Mouse (Mus musculus): Measurements from ENCODE around the gene Brip1. TPM values are rescaled to one million over a fixed set of nuclear protein-coding genes. Genes with fewer than 3 reads are reported as not detected.

The Brip1 gene
- polyA plus RNA-seq, 1 experiment from 2014 or later: 1.5 TPM

GRCm38 (mm10) chr11:86026556-86027194 lies 174.3 kb downstream of the Brip1 start:
- Histone ChIP-seq H3K79me2 (ENCODE audit: inconsistent target) (no peaks in the 10 kb centered on the region), H3K36me3 (ENCODE audit: inconsistent target) (no peaks in the 10 kb centered on the region), H3K4me3 (ENCODE audit: inconsistent target) (no peak overlapping the region), H3K27ac (no peak overlapping the region)
- WGBS (ENCODE audit: missing documents): 86% methylated on average over 7 of the region's 7 CpGs

- Histone ChIP-seq H3K79me2 (ENCODE audit: inconsistent target) (no peaks in the 10 kb centered on the region), H3K27ac (no peak overlapping the region), H3K36me3 (ENCODE audit: inconsistent target) (no peaks in the 10 kb centered on the region), H3K4me3 (ENCODE audit: inconsistent target) (no peak overlapping the region)
- WGBS (ENCODE audit: missing documents): 81% methylated on average over 3 of the region's 4 CpGs
Observed at GRCm38 (mm10) chr11:86022439-86022838, 178.6 kb downstream of the Brip1 start.

- Histone ChIP-seq H3K27ac (no peak overlapping the region), H3K36me3 (ENCODE audit: inconsistent target) (no peaks in the 10 kb centered on the region), H3K79me2 (ENCODE audit: inconsistent target) (no peaks in the 10 kb centered on the region), H3K4me3 (ENCODE audit: inconsistent target) (no peak overlapping the region)
- WGBS (ENCODE audit: missing documents): 67% methylated on average over 1 of the region's 1 CpGs
Observed at GRCm38 (mm10) chr11:86020033-86020432, 181.0 kb downstream of the Brip1 start.

- WGBS (ENCODE audit: missing documents): 93% methylated on average over 11 of the region's 11 CpGs
- no peak overlapping the region for H3K27ac ChIP-seq
- H3K36me3 ChIP-seq (ENCODE audit: inconsistent target): no peaks in the 10 kb centered on the region
- H3K79me2 ChIP-seq (ENCODE audit: inconsistent target): no peaks in the 10 kb centered on the region
- H3K4me3 ChIP-seq (ENCODE audit: inconsistent target): no peak overlapping the region
Observed at GRCm38 (mm10) chr11:86016242-86016641, 184.8 kb downstream of the Brip1 start.

- WGBS (ENCODE audit: missing documents): 17% methylated on average over 2 of the region's 2 CpGs
- Histone ChIP-seq H3K79me2 (ENCODE audit: inconsistent target) (no peaks in the 10 kb centered on the region), H3K36me3 (ENCODE audit: inconsistent target) (no peaks in the 10 kb centered on the region), H3K27ac (no peak overlapping the region), H3K4me3 (ENCODE audit: inconsistent target) (no peak overlapping the region)
Observed at GRCm38 (mm10) chr11:86013087-86013486, 187.9 kb downstream of the Brip1 start.

- Histone ChIP-seq H3K36me3 (ENCODE audit: inconsistent target) (no peaks in the 10 kb centered on the region), H3K79me2 (ENCODE audit: inconsistent target) (no peaks in the 10 kb centered on the region), H3K27ac (no peak overlapping the region), H3K4me3 (ENCODE audit: inconsistent target) (no peak overlapping the region)
- WGBS (ENCODE audit: missing documents): 96% methylated on average over 4 of the region's 4 CpGs
Observed at GRCm38 (mm10) chr11:86010458-86010857, 190.5 kb downstream of the Brip1 start.

- no peak overlapping the region for H3K27ac ChIP-seq
- WGBS (ENCODE audit: missing documents): 93% methylated on average over 10 of the region's 10 CpGs
- H3K4me3 ChIP-seq (ENCODE audit: inconsistent target): no peak overlapping the region
- no peaks in the 10 kb centered on the region for H3K79me2 ChIP-seq (ENCODE audit: inconsistent target)
- H3K36me3 ChIP-seq (ENCODE audit: inconsistent target): no peaks in the 10 kb centered on the region
Observed at GRCm38 (mm10) chr11:86008211-86008905, 192.6 kb downstream of the Brip1 start.

Other genes starting within 250 kb of the Brip1 start
- 5.0 to 12.1 TPM (median 9.0 TPM) in 3 replicates for gene Ints2, start 56.4 kb upstream of the Brip1 start, polyA plus RNA-seq (2018)
- gene Med13, start 156.4 kb upstream of the Brip1 start, polyA plus RNA-seq (2018): 16.0 to 22.3 TPM (median 17.4 TPM) in 3 replicates

Data from macrophage (primary cell).